ENCODE assay signal across 1 mouse cellular context in genomic region chr7:127966371-127966918, GRCm38 (mm10).
TF ChIP-seq lines count a peak whose summit lies in the region.

No protein-coding gene starts in this region.

TF ChIP-seq in ES-E14, 5 proteins besides CTCF, POLR2A, EP300 and RAD21 (continued from another document):
- TF ChIP-seq MAFK (IDR thresholded peaks at IDR 0.05; ENCODE audit: insufficient read depth, low read depth, low read length), result no peak
- no peak for TF ChIP-seq ZNF384 (IDR thresholded peaks at IDR 0.05; ENCODE audit: low read depth, low read length)
